Mouse (Mus musculus): ENCODE results near the gene Zfp967.
"Not testable (repeated sequence)": the region's sequence is repeated elsewhere in the genome, so short reads cannot be mapped to it uniquely, and the experiment has no call there.

Zfp967 gene

DNA sequence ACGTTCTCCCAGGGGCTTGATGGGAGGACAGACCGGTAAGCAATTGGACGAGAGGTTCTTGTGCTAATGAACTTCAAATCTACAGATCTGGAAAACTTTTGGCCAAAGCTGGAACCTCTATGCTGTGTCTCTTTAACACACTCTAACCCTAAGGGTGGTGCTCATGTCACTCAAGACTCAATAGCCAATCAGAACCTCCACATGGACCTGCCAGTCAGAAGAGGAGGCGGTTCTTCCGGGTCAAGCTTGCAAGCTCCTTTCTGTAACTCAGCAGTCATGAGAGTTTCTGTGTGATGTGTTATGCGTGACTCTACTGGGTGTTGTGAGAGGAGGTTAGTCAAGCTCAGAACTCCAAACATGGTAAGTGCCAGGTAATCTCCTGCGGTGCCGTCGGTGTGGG is at the start of gene Zfp967:
TSS of gene Zfp967 (plus strand) at position 301 of the 400 bp plus-strand sequence.
- DNase-seq = not testable (repeated sequence)

DNA sequence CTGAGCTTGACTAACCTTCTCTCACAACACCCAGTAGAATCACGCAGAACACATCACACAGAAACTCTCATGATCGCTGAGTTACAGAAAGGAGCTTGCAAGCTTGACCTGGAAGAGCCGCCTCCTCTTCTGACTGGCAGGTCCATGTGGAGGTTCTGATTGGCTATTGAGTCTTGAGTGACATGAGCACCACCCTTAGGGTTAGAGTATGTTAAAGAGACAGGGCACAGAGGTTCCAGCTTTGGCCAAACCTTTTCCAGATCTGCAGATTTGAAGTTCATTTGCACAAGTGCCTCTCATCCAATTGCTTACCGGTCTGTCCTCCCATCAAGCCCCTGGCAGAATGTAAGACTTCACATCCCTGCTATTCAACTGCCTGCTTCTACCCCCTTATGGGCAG is 34.2 kb upstream of the Zfp967 start, which contains the start of gene Gm14434:
TSS of gene Gm14434 (minus strand) at position 101 of the 400 bp plus-strand sequence.
- not testable (repeated sequence) for DNase-seq

Measured in spleen, adult 18-20 months (tissue).